Mouse (Mus musculus): ENCODE results near the gene Cmtm7. TPM values are rescaled to one million over a fixed set of nuclear protein-coding genes. Genes with fewer than 3 reads are reported as not detected.
A peak's percentile ranks its signal among the peaks of the same experiment; 100 is the strongest.

Cmtm7 gene
- polyA plus RNA-seq, 1 experiment from 2014 or later, result 82.0 TPM

GRCm38 (mm10) chr9:114776361-114776760, 5.3 kb downstream of the Cmtm7 start:
- no peak overlapping the region for H3K4me3 ChIP-seq
- H3K27ac ChIP-seq, result no peak overlapping the region
- no peak overlapping the region for H3K9ac ChIP-seq
- H3K36me3 ChIP-seq, result peaks cover 11% of the 10 kb centered on the region
- ATAC-seq (ENCODE audit: insufficient number of reproducible peaks, insufficient read depth, low FRiP score, low TSS enrichment), result no peak
- WGBS, result 84% methylated on average over 3 of the region's 3 CpGs
- peaks cover 21% of the 10 kb centered on the region for H3K4me1 ChIP-seq
- H3K4me2 ChIP-seq (replicated peaks), result no peak overlapping the region
- H3K27me3 ChIP-seq, result no peaks in the 10 kb centered on the region
- H3K9me3 ChIP-seq, result no peaks in the 10 kb centered on the region

- Histone ChIP-seq H3K9ac (no peak overlapping the region), H3K4me2 (replicated peaks) (no peak overlapping the region), H3K36me3 (peaks cover 11% of the 10 kb centered on the region), H3K27ac (no peak overlapping the region), H3K9me3 (no peaks in the 10 kb centered on the region), H3K4me3 (no peak overlapping the region), H3K4me1 (peaks cover 17% of the 10 kb centered on the region), H3K27me3 (no peaks in the 10 kb centered on the region)
- no peak for ATAC-seq (ENCODE audit: insufficient number of reproducible peaks, insufficient read depth, low FRiP score, low TSS enrichment)
- 66% methylated on average over 4 of the region's 4 CpGs for WGBS
These were observed 6.4 kb downstream of the Cmtm7 start for GRCm38 (mm10) chr9:114775272-114775671.

GRCm38 (mm10) chr9:114774629-114775028, 7.0 kb downstream of the Cmtm7 start:
- no peak overlapping the region for H3K27ac ChIP-seq
- WGBS, result 77% methylated on average over 6 of the region's 6 CpGs
- no peak overlapping the region for H3K4me3 ChIP-seq
- ATAC-seq (ENCODE audit: insufficient number of reproducible peaks, insufficient read depth, low FRiP score, low TSS enrichment), result no peak
- peaks cover 11% of the 10 kb centered on the region for H3K36me3 ChIP-seq
- no peak overlapping the region for H3K9ac ChIP-seq
- no peaks in the 10 kb centered on the region for H3K9me3 ChIP-seq
- H3K27me3 ChIP-seq, result no peaks in the 10 kb centered on the region
- H3K4me2 ChIP-seq (replicated peaks), result no peak overlapping the region
- peaks cover 10% of the 10 kb centered on the region for H3K4me1 ChIP-seq

- no peaks in the 10 kb centered on the region for H3K9me3 ChIP-seq
- H3K27ac ChIP-seq, result no peak overlapping the region
- 83% methylated on average over 7 of the region's 7 CpGs for WGBS
- peaks cover 26% of the 10 kb centered on the region for H3K4me1 ChIP-seq
- no peak for ATAC-seq (ENCODE audit: insufficient number of reproducible peaks, insufficient read depth, low FRiP score, low TSS enrichment)
- peaks cover 11% of the 10 kb centered on the region for H3K36me3 ChIP-seq
- no peak overlapping the region for H3K4me2 ChIP-seq (replicated peaks)
- no peak overlapping the region for H3K9ac ChIP-seq
- H3K4me3 ChIP-seq, result no peak overlapping the region
- H3K27me3 ChIP-seq, result no peaks in the 10 kb centered on the region
These were observed 10.1 kb downstream of the Cmtm7 start for GRCm38 (mm10) chr9:114771565-114771964.

- Histone ChIP-seq H3K9me3 (no peaks in the 10 kb centered on the region), H3K9ac (no peak overlapping the region), H3K27me3 (no peaks in the 10 kb centered on the region), H3K4me1 (peaks cover 23% of the 10 kb centered on the region), H3K4me3 (no peak overlapping the region), H3K27ac (no peak overlapping the region), H3K4me2 (replicated peaks) (no peak overlapping the region), H3K36me3 (peaks cover 11% of the 10 kb centered on the region)
- ATAC-seq (ENCODE audit: insufficient number of reproducible peaks, insufficient read depth, low FRiP score, low TSS enrichment), result no peak
- 81% methylated on average over 4 of the region's 4 CpGs for WGBS
These were observed 11.4 kb downstream of the Cmtm7 start for GRCm38 (mm10) chr9:114770224-114770623.

- WGBS, result 34% methylated on average over 10 of the region's 10 CpGs
- no peak for ATAC-seq (ENCODE audit: insufficient number of reproducible peaks, insufficient read depth, low FRiP score, low TSS enrichment)
- no peaks in the 10 kb centered on the region for H3K27me3 ChIP-seq
- H3K9me3 ChIP-seq, result no peaks in the 10 kb centered on the region
- H3K9ac ChIP-seq, result no peak overlapping the region
- H3K4me1 ChIP-seq, result peaks cover 17% of the 10 kb centered on the region
- H3K36me3 ChIP-seq, result peaks cover 11% of the 10 kb centered on the region
- no peak overlapping the region for H3K4me2 ChIP-seq (replicated peaks)
- peak overlapping the region; percentile 77 for H3K27ac ChIP-seq
- H3K4me3 ChIP-seq, result no peak overlapping the region
These were observed 13.6 kb downstream of the Cmtm7 start for GRCm38 (mm10) chr9:114768066-114768465.

- WGBS, result 37% methylated on average over 2 of the region's 2 CpGs
- Histone ChIP-seq H3K27ac (peak overlapping the region; percentile 77), H3K4me3 (no peak overlapping the region), H3K9me3 (no peaks in the 10 kb centered on the region), H3K4me1 (peaks cover 17% of the 10 kb centered on the region), H3K36me3 (peaks cover 14% of the 10 kb centered on the region), H3K27me3 (no peaks in the 10 kb centered on the region), H3K9ac (no peak overlapping the region), H3K4me2 (replicated peaks) (no peak overlapping the region; the same call in 1 of the 2 replicates)
- ATAC-seq (ENCODE audit: insufficient number of reproducible peaks, insufficient read depth, low FRiP score, low TSS enrichment), result no peak
These were observed 14.1 kb downstream of the Cmtm7 start for GRCm38 (mm10) chr9:114767507-114767906.

GRCm38 (mm10) chr9:114767030-114767429, 14.6 kb downstream of the Cmtm7 start:
- H3K9ac ChIP-seq, result no peak overlapping the region
- ATAC-seq (ENCODE audit: insufficient number of reproducible peaks, insufficient read depth, low FRiP score, low TSS enrichment), result no peak
- peak overlapping the region; percentile 77 for H3K27ac ChIP-seq
- H3K36me3 ChIP-seq, result peaks cover 11% of the 10 kb centered on the region
- H3K4me2 ChIP-seq (replicated peaks), result no peak overlapping the region; the same call in 1 of the 2 replicates
- 37% methylated on average over 13 of the region's 13 CpGs for WGBS
- H3K9me3 ChIP-seq, result no peaks in the 10 kb centered on the region
- H3K4me1 ChIP-seq, result peaks cover 17% of the 10 kb centered on the region
- no peaks in the 10 kb centered on the region for H3K27me3 ChIP-seq
- no peak overlapping the region for H3K4me3 ChIP-seq

- H3K27ac ChIP-seq, result no peak overlapping the region
- no peaks in the 10 kb centered on the region for H3K9me3 ChIP-seq
- H3K4me3 ChIP-seq, result no peak overlapping the region
- WGBS, result 63% methylated on average over 13 of the region's 13 CpGs
- H3K36me3 ChIP-seq, result peaks cover 24% of the 10 kb centered on the region
- no peaks in the 10 kb centered on the region for H3K27me3 ChIP-seq
- no peak overlapping the region for H3K4me2 ChIP-seq (replicated peaks)
- no peak for ATAC-seq (ENCODE audit: insufficient number of reproducible peaks, insufficient read depth, low FRiP score, low TSS enrichment)
- H3K9ac ChIP-seq, result no peak overlapping the region
- H3K4me1 ChIP-seq, result peaks cover 17% of the 10 kb centered on the region
These were observed 18.3 kb downstream of the Cmtm7 start for GRCm38 (mm10) chr9:114763341-114763740.

- WGBS, result 72% methylated on average over 11 of the region's 11 CpGs
- Histone ChIP-seq H3K27me3 (no peaks in the 10 kb centered on the region), H3K4me1 (peaks cover 3% of the 10 kb centered on the region), H3K27ac (no peak overlapping the region), H3K9ac (no peak overlapping the region), H3K4me2 (replicated peaks) (no peak overlapping the region), H3K36me3 (peaks cover 30% of the 10 kb centered on the region), H3K4me3 (no peak overlapping the region), H3K9me3 (no peaks in the 10 kb centered on the region)
- ATAC-seq (ENCODE audit: insufficient number of reproducible peaks, insufficient read depth, low FRiP score, low TSS enrichment), result no peak
These were observed 19.8 kb downstream of the Cmtm7 start for GRCm38 (mm10) chr9:114761848-114762247.

- no peak overlapping the region for H3K4me3 ChIP-seq
- H3K4me1 ChIP-seq, result no peaks in the 10 kb centered on the region
- no peak overlapping the region for H3K9ac ChIP-seq
- H3K27ac ChIP-seq, result no peak overlapping the region
- no peak overlapping the region for H3K4me2 ChIP-seq (replicated peaks)
- peaks cover 40% of the 10 kb centered on the region for H3K36me3 ChIP-seq
- ATAC-seq (ENCODE audit: insufficient number of reproducible peaks, insufficient read depth, low FRiP score, low TSS enrichment), result no peak
- 81% methylated on average over 5 of the region's 5 CpGs for WGBS
- H3K9me3 ChIP-seq, result no peaks in the 10 kb centered on the region
- H3K27me3 ChIP-seq, result no peaks in the 10 kb centered on the region
These were observed 21.3 kb downstream of the Cmtm7 start for GRCm38 (mm10) chr9:114760353-114760752.

- Histone ChIP-seq H3K9ac (no peak overlapping the region), H3K9me3 (no peaks in the 10 kb centered on the region), H3K4me1 (no peaks in the 10 kb centered on the region), H3K4me2 (replicated peaks) (no peak overlapping the region), H3K27me3 (no peaks in the 10 kb centered on the region), H3K27ac (no peak overlapping the region), H3K4me3 (no peak overlapping the region), H3K36me3 (peaks cover 44% of the 10 kb centered on the region)
- 85% methylated on average over 4 of the region's 4 CpGs for WGBS
- no peak for ATAC-seq (ENCODE audit: insufficient number of reproducible peaks, insufficient read depth, low FRiP score, low TSS enrichment)
These were observed 21.8 kb downstream of the Cmtm7 start for GRCm38 (mm10) chr9:114759886-114760285.

- Histone ChIP-seq H3K4me3 (no peak overlapping the region), H3K27me3 (no peaks in the 10 kb centered on the region), H3K36me3 (peaks cover 44% of the 10 kb centered on the region), H3K27ac (no peak overlapping the region), H3K9me3 (no peaks in the 10 kb centered on the region), H3K4me2 (replicated peaks) (no peak overlapping the region), H3K4me1 (no peaks in the 10 kb centered on the region), H3K9ac (no peak overlapping the region)
- 83% methylated on average over 5 of the region's 5 CpGs for WGBS
- ATAC-seq (ENCODE audit: insufficient number of reproducible peaks, insufficient read depth, low FRiP score, low TSS enrichment), result no peak
These were observed 22.9 kb downstream of the Cmtm7 start for GRCm38 (mm10) chr9:114758801-114759200.
